Mouse (Mus musculus) neural tube, embryonic 13.5 days (tissue): ENCODE results near the gene Chka. TPM values are rescaled to one million over a fixed set of nuclear protein-coding genes. Genes with fewer than 3 reads are reported as not detected.

Experiments
- polyA plus RNA-seq: library from polyadenylated mRNA; unstranded; fragments of >200 nt; fragmentation: Nextera tagmentation; extraction: Ambion mirVana; gene quantifications from 2 replicates; pipeline ENCODE4 v1.2.1, GENCODE M21; 2015

Gene Chka
- polyA plus RNA-seq, 1 experiment from 2014 or later = 54.6 TPM

Other genes starting within 250 kb of the Chka start
- 1.6 and 1.9 TPM in 2 replicates for gene Lrp5, start 165.2 kb upstream of the Chka start, polyA plus RNA-seq
- gene 1810055G02Rik, start 143.5 kb upstream of the Chka start, polyA plus RNA-seq = 38.5 and 42.5 TPM in 2 replicates
- gene Kmt5b, start 84.4 kb upstream of the Chka start, polyA plus RNA-seq = 43.7 and 45.7 TPM in 2 replicates
- gene Tcirg1, start 55.4 kb downstream of the Chka start, polyA plus RNA-seq = 18.4 and 18.9 TPM in 2 replicates
- gene Ndufs8, start 61.0 kb downstream of the Chka start, polyA plus RNA-seq = 286 and 302 TPM in 2 replicates
- gene Aldh3b1, start 78.0 kb downstream of the Chka start, polyA plus RNA-seq = 1.9 and 2.2 TPM in 2 replicates
- gene Unc93b1, start 83.4 kb downstream of the Chka start, polyA plus RNA-seq = 11.8 and 13.5 TPM in 2 replicates
- gene Aldh3b3, start 106.9 kb downstream of the Chka start, polyA plus RNA-seq = not detected in 2 replicates
- gene Aldh3b2, start 120.6 kb downstream of the Chka start, polyA plus RNA-seq = 0.14 and 0.32 TPM in 2 replicates
- gene Acy3, start 134.8 kb downstream of the Chka start, polyA plus RNA-seq = 2.3 and 3.9 TPM in 2 replicates
- not detected in 2 replicates for gene Tbx10, start 141.0 kb downstream of the Chka start, polyA plus RNA-seq
- gene Nudt8, start 148.8 kb downstream of the Chka start, polyA plus RNA-seq = 22.5 and 22.9 TPM in 2 replicates
- gene Gm49405, start 148.9 kb downstream of the Chka start, polyA plus RNA-seq = 4.7 and 6.0 TPM in 2 replicates
- 6.0 and 7.1 TPM in 2 replicates for gene Doc2g, start 151.5 kb downstream of the Chka start, polyA plus RNA-seq
- gene Ndufv1, start 161.0 kb downstream of the Chka start, polyA plus RNA-seq = 217 and 222 TPM in 2 replicates
- gene Gstp1, start 186.2 kb downstream of the Chka start, polyA plus RNA-seq = 383 and 433 TPM in 2 replicates
- gene Gstp2, start 194.2 kb downstream of the Chka start, polyA plus RNA-seq = 1.5 and 1.7 TPM in 2 replicates
- gene Gstp3, start 207.8 kb downstream of the Chka start, polyA plus RNA-seq = not detected in 2 replicates
- gene Cabp2, start 229.8 kb downstream of the Chka start, polyA plus RNA-seq = not detected in 2 replicates
- 82.6 and 86.4 TPM in 2 replicates for gene Cdk2ap2, start 245.4 kb downstream of the Chka start, polyA plus RNA-seq
- 37.0 and 37.8 TPM in 2 replicates for gene Pitpnm1, start 248.2 kb downstream of the Chka start, polyA plus RNA-seq